Mouse (Mus musculus) lung, postnatal 25 days (tissue): ENCODE measurements around the gene BC117090.
"Not testable (repeated sequence)": the region's sequence is repeated elsewhere in the genome, so short reads cannot be mapped to it uniquely, and the experiment has no call there.

Experiments
- DNase-seq: peaks from one replicate; pipeline ENCODE4 v3.0.0; 2022; ENCODE audit warnings: low spot score

BC117090 gene

GRCm38 (mm10) chr16:36334232-36334631 is at the start of gene BC117090:
TSS of gene BC117090 (minus strand) at chr16:36334332.
- DNase-seq = no peak

- not testable (repeated sequence) for DNase-seq
These were observed 33.5 kb upstream of the BC117090 start, which contains the start of gene BC100530 for GRCm38 (mm10) chr16:36367648-36368047. TSS of gene BC100530 (minus strand) at chr16:36367748.

GRCm38 (mm10) chr16:36337171-36337570 is 3.0 kb upstream of the BC117090 start:
- no peak for DNase-seq

- no peak for DNase-seq
These were observed 14.8 kb downstream of the BC117090 start for GRCm38 (mm10) chr16:36319286-36319685.

- DNase-seq = not testable (repeated sequence)
These were observed 18.0 kb downstream of the BC117090 start for GRCm38 (mm10) chr16:36316111-36316510.

- DNase-seq = no peak
These were observed 26.5 kb downstream of the BC117090 start for GRCm38 (mm10) chr16:36307631-36308030.

GRCm38 (mm10) chr16:36289140-36289539 is 45.0 kb downstream of the BC117090 start:
- no peak for DNase-seq

- DNase-seq = not testable (repeated sequence)
These were observed 57.3 kb downstream of the BC117090 start, which contains the start of gene Stfa1 for GRCm38 (mm10) chr16:36276796-36277195. TSS of gene Stfa1 (plus strand) at chr16:36276951.
